Mouse (Mus musculus): ENCODE results near the gene Krtap28-13. TPM values are rescaled to one million over a fixed set of nuclear protein-coding genes. Genes with fewer than 3 reads are reported as not detected.

Gene Krtap28-13
- polyA plus RNA-seq, 1 experiment from 2014 or later, result not detected

GRCm38 (mm10) chr1:83099160-83099559, 38.4 kb downstream of the Krtap28-13 start:
- no peak for ATAC-seq (ENCODE audit: insufficient number of reproducible peaks, low FRiP score, low TSS enrichment, low read depth)
- H3K27ac ChIP-seq, result no peak overlapping the region
- H3K9me3 ChIP-seq, result no peaks in the 10 kb centered on the region
- no peak overlapping the region for H3K4me3 ChIP-seq
- no peak overlapping the region for H3K4me2 ChIP-seq
- H3K9ac ChIP-seq, result no peak overlapping the region
- no peaks in the 10 kb centered on the region for H3K27me3 ChIP-seq
- H3K4me1 ChIP-seq, result no peaks in the 10 kb centered on the region
- 83% methylated on average over 2 of the region's 2 CpGs for WGBS
- H3K36me3 ChIP-seq, result no peaks in the 10 kb centered on the region

- no peak for ATAC-seq (ENCODE audit: insufficient number of reproducible peaks, low FRiP score, low TSS enrichment, low read depth)
- H3K27ac ChIP-seq, result no peak overlapping the region
- H3K4me2 ChIP-seq, result no peak overlapping the region
- H3K4me1 ChIP-seq, result no peaks in the 10 kb centered on the region
- no peaks in the 10 kb centered on the region for H3K36me3 ChIP-seq
- H3K9me3 ChIP-seq, result no peaks in the 10 kb centered on the region
- H3K27me3 ChIP-seq, result no peaks in the 10 kb centered on the region
- 63% methylated on average over 7 of the region's 7 CpGs for WGBS
- H3K4me3 ChIP-seq, result no peak overlapping the region
- no peak overlapping the region for H3K9ac ChIP-seq
Measured at GRCm38 (mm10) chr1:83099580-83100137, 38.9 kb downstream of the Krtap28-13 start.

GRCm38 (mm10) chr1:83101891-83102290, 41.2 kb downstream of the Krtap28-13 start:
- Histone ChIP-seq H3K27me3 (no peaks in the 10 kb centered on the region), H3K4me1 (no peaks in the 10 kb centered on the region), H3K27ac (no peak overlapping the region), H3K4me3 (no peak overlapping the region), H3K36me3 (no peaks in the 10 kb centered on the region), H3K4me2 (no peak overlapping the region), H3K9me3 (no peaks in the 10 kb centered on the region), H3K9ac (no peak overlapping the region)
- ATAC-seq (ENCODE audit: insufficient number of reproducible peaks, low FRiP score, low TSS enrichment, low read depth), result no peak
- WGBS, result 19% methylated on average over 3 of the region's 3 CpGs

GRCm38 (mm10) chr1:83105464-83105863, 44.7 kb downstream of the Krtap28-13 start:
- no peak overlapping the region for H3K4me3 ChIP-seq

GRCm38 (mm10) chr1:83107410-83107978, 46.8 kb downstream of the Krtap28-13 start:
- no peak overlapping the region for H3K4me3 ChIP-seq
- no peak overlapping the region for H3K4me2 ChIP-seq
- 71% methylated on average over 5 of the region's 5 CpGs for WGBS
- H3K9ac ChIP-seq, result no peak overlapping the region
- ATAC-seq (ENCODE audit: insufficient number of reproducible peaks, low FRiP score, low TSS enrichment, low read depth), result no peak
- H3K36me3 ChIP-seq, result no peaks in the 10 kb centered on the region
- no peak overlapping the region for H3K27ac ChIP-seq
- no peaks in the 10 kb centered on the region for H3K4me1 ChIP-seq
- H3K27me3 ChIP-seq, result no peaks in the 10 kb centered on the region
- H3K9me3 ChIP-seq, result no peaks in the 10 kb centered on the region

More at GRCm38 (mm10) chr1:83105464-83105863, 44.7 kb downstream of the Krtap28-13 start:
- Histone ChIP-seq H3K4me1 (no peaks in the 10 kb centered on the region), H3K9me3 (no peaks in the 10 kb centered on the region), H3K4me2 (no peak overlapping the region), H3K27ac (no peak overlapping the region), H3K36me3 (no peaks in the 10 kb centered on the region), H3K27me3 (no peaks in the 10 kb centered on the region), H3K9ac (no peak overlapping the region)
- 64% methylated on average over 1 of the region's 1 CpGs for WGBS
- no peak for ATAC-seq (ENCODE audit: insufficient number of reproducible peaks, low FRiP score, low TSS enrichment, low read depth)

GRCm38 (mm10) chr1:83110992-83111391, 50.3 kb downstream of the Krtap28-13 start:
- no peak overlapping the region for H3K9ac ChIP-seq
- H3K4me1 ChIP-seq, result no peaks in the 10 kb centered on the region
- no peaks in the 10 kb centered on the region for H3K36me3 ChIP-seq
- H3K27ac ChIP-seq, result no peak overlapping the region
- no peaks in the 10 kb centered on the region for H3K9me3 ChIP-seq
- no peaks in the 10 kb centered on the region for H3K27me3 ChIP-seq
- no peak overlapping the region for H3K4me3 ChIP-seq
- ATAC-seq (ENCODE audit: insufficient number of reproducible peaks, low FRiP score, low TSS enrichment, low read depth), result no peak
- H3K4me2 ChIP-seq, result no peak overlapping the region

Other genes starting within 250 kb of the Krtap28-13 start
- 19.3 and 25.7 TPM in 2 replicates for gene Agfg1, start 221.4 kb upstream of the Krtap28-13 start, polyA plus RNA-seq (2015; fragmentation: Nextera tagmentation; extraction: Ambion mirVana)
- 0.19 TPM in 1 of 2 replicates, not detected in the other for gene A030005L19Rik, start 147.6 kb upstream of the Krtap28-13 start, polyA plus RNA-seq (2015; fragmentation: Nextera tagmentation; extraction: Ambion mirVana)
- gene A030014E15Rik, start 136.0 kb upstream of the Krtap28-13 start, polyA plus RNA-seq (2015; fragmentation: Nextera tagmentation; extraction: Ambion mirVana), result not detected in 2 replicates
- gene Gm6217, start 129.5 kb upstream of the Krtap28-13 start, polyA plus RNA-seq (2015; fragmentation: Nextera tagmentation; extraction: Ambion mirVana), result not detected in 2 replicates
- not detected in 2 replicates for gene A030003K21Rik, start 117.5 kb upstream of the Krtap28-13 start, polyA plus RNA-seq (2015; fragmentation: Nextera tagmentation; extraction: Ambion mirVana)
- gene Gm7544, start 104.9 kb upstream of the Krtap28-13 start, polyA plus RNA-seq (2015; fragmentation: Nextera tagmentation; extraction: Ambion mirVana), result not detected in 2 replicates
- gene Gm47955, start 100.6 kb upstream of the Krtap28-13 start, polyA plus RNA-seq (2015; fragmentation: Nextera tagmentation; extraction: Ambion mirVana), result not detected in 2 replicates
- not detected in 2 replicates for gene Gm47959, start 60.4 kb upstream of the Krtap28-13 start, polyA plus RNA-seq (2015; fragmentation: Nextera tagmentation; extraction: Ambion mirVana)
- gene Slc19a3, start 22.5 kb upstream of the Krtap28-13 start, polyA plus RNA-seq (2015; fragmentation: Nextera tagmentation; extraction: Ambion mirVana), result 0.45 and 0.70 TPM in 2 replicates
- gene Krtap28-10, start 18.4 kb upstream of the Krtap28-13 start, polyA plus RNA-seq (2015; fragmentation: Nextera tagmentation; extraction: Ambion mirVana), result not detected in 2 replicates
- not detected in 2 replicates for gene Gm47969, start 16.0 kb upstream of the Krtap28-13 start, polyA plus RNA-seq (2015; fragmentation: Nextera tagmentation; extraction: Ambion mirVana)
- gene A030005K14Rik, start 1.6 kb upstream of the Krtap28-13 start, polyA plus RNA-seq (2015; fragmentation: Nextera tagmentation; extraction: Ambion mirVana), result not detected in 2 replicates
- gene Ccl20, start 55.8 kb downstream of the Krtap28-13 start, polyA plus RNA-seq (2015; fragmentation: Nextera tagmentation; extraction: Ambion mirVana), result not detected in 2 replicates
- gene Daw1, start 98.8 kb downstream of the Krtap28-13 start, polyA plus RNA-seq (2015; fragmentation: Nextera tagmentation; extraction: Ambion mirVana), result not detected in 2 replicates

All from limb, embryonic 15.5 days (tissue).